Mouse (Mus musculus) kidney, adult 2 months (tissue): ENCODE measurements around the gene Hdlbp.

Source experiments
- CTCF ChIP-seq: fragments of 200-500 bp; conservative IDR thresholded peaks from 2 replicates; pipeline ENCODE4 v1.5.1; 2011; ENCODE audit warnings: low read depth, mild to moderate bottlenecking, control low read depth, low read length, moderate library complexity, mixed read lengths; ENCODE audit not compliant: insufficient read depth, insufficient read length
- POLR2A ChIP-seq: fragments of 200-500 bp; IDR thresholded peaks from one replicate; pipeline ENCODE4 v1.6.1; 2011; ENCODE audit warnings: low read depth, low read length, control low read depth

- TF ChIP-seq CTCF (no peak), POLR2A (no peak)
Observed at GRCm38 (mm10) chr1:93453721-93454255, 24.8 kb downstream of the Hdlbp start.
